Mouse (Mus musculus) lung, postnatal 0 days (tissue): Measurements from ENCODE around the gene Pparg. TPM values are rescaled to one million over a fixed set of nuclear protein-coding genes. Genes with fewer than 3 reads are reported as not detected.
A peak's percentile ranks its signal among the peaks of the same experiment; 100 is the strongest.

Experiments used
- ATAC-seq: fragments of 200-750 bp; cut with Nextera tagmentation; 2 replicates; pipeline ENCODE4 v1.8.0; 2017; ENCODE audit warnings: moderate library complexity
- DNase-seq: peaks from one replicate; pipeline ENCODE4 v3.0.0-alpha.2; 2016; ENCODE audit warnings: low spot score
- H3K27ac ChIP-seq: fragments of 300-500 bp; sonication (generic); 2 replicates; pipeline ENCODE4 v1.5.1; 2014; ENCODE audit warnings: antibody characterized with exemption, mild to moderate bottlenecking, low read length, mixed read lengths
- H3K27me3 ChIP-seq: fragments of 300-500 bp; sonication (generic); replicated peaks from 2 replicates; pipeline ENCODE4 v1.6.1; 2014; ENCODE audit warnings: low read length, mixed read lengths; ENCODE audit not compliant: insufficient read depth
- H3K36me3 ChIP-seq: fragments of 300-500 bp; sonication (generic); 2 replicates; pipeline ENCODE4 v1.6.1; 2014; ENCODE audit warnings: low read length, mixed read lengths; ENCODE audit not compliant: insufficient read depth
- H3K4me1 ChIP-seq: fragments of 300-500 bp; sonication (generic); 2 replicates; pipeline ENCODE4 v1.6.1; 2014; ENCODE audit warnings: antibody characterized with exemption, low read depth, low read length, mixed read lengths; ENCODE audit not compliant: insufficient read depth
- H3K4me2 ChIP-seq: fragments of 300-500 bp; sonication (generic); replicated peaks from 2 replicates; pipeline ENCODE4 v1.6.1; 2014; ENCODE audit warnings: low read depth, mild to moderate bottlenecking, low read length, moderate library complexity, mixed read lengths
- H3K4me3 ChIP-seq: fragments of 300-500 bp; sonication (generic); 2 replicates; pipeline ENCODE4 v1.5.1; 2014; ENCODE audit warnings: low read depth, low read length
- H3K9ac ChIP-seq: fragments of 300-500 bp; sonication (generic); replicated peaks from 2 replicates; pipeline ENCODE4 v1.6.1; 2014; ENCODE audit warnings: low read depth, mild to moderate bottlenecking
- H3K9me3 ChIP-seq: fragments of 300-500 bp; sonication (generic); 2 replicates; pipeline ENCODE4 v1.6.1; 2016; ENCODE audit warnings: low read length, mixed read lengths
- CTCF ChIP-seq: IDR thresholded peaks from 2 replicates; pipeline ENCODE4 v1.5.1; 2016; ENCODE audit warnings: antibody characterized with exemption, mild to moderate bottlenecking
- EP300 ChIP-seq: IDR thresholded peaks from 2 replicates; pipeline ENCODE4 v1.6.1; 2016; ENCODE audit warnings: antibody characterized with exemption, mild to moderate bottlenecking, control low read depth
- WGBS: fragments of 180-500 bp; shearing (Covaris S2); extraction: QIAGEN DNeasy Blood & Tissue Kit; methylation state at CpG from one replicate; pipeline ENCODE4 v1.1.7; 2014; 5-methylcytosine and 5-hydroxymethylcytosine counted together
- polyA plus RNA-seq: library from polyadenylated mRNA; unstranded; fragments of >200 nt; fragmentation: Nextera tagmentation; extraction: Ambion mirVana; gene quantifications from 2 replicates; pipeline ENCODE4 v1.2.1, GENCODE M21; 2015

The Pparg gene
- polyA plus RNA-seq, 1 experiment from 2014 or later = 7.7 TPM

DNA sequence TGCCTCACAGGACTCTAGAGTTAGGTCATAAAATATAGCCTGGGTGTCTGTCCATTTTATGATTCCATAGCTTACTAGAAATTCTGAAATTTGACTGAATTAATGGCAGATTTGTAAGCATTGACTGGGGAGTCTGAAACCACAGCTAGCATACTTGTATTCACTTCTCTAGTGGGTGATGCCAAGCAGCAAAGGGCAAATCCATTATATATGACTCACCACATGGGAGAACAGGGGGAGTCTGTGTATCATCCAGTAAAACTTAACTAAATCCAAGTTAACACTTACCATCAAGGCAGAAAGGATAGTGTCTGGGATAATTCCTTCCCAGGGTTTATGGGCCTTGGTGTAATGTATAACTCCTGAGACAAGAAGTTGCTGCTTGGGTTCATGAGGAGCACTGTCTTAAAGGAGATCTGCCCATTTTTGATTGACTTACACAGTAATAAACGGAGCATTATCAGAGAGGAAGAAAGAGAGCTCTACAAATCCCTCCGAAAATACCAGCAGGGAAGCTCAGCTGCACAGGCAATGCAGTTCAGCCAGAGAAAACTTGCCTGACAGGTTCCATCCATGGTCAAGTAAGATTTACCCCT, 27.6 kb upstream of the Pparg start:
- Histone ChIP-seq H3K9ac (no peak overlapping the region), H3K27me3 (no peaks in the 10 kb centered on the region), H3K4me2 (no peak overlapping the region), H3K4me1 (no peaks in the 10 kb centered on the region), H3K36me3 (no peaks in the 10 kb centered on the region), H3K9me3 (no peaks in the 10 kb centered on the region), H3K4me3 (no peak overlapping the region), H3K27ac (no peak overlapping the region)
- no peak for TF ChIP-seq EP300
- no peak for TF ChIP-seq CTCF
- no peak for ATAC-seq
- 38% methylated on average over 2 of the region's 2 CpGs for WGBS
- DNase-seq = no peak

DNA sequence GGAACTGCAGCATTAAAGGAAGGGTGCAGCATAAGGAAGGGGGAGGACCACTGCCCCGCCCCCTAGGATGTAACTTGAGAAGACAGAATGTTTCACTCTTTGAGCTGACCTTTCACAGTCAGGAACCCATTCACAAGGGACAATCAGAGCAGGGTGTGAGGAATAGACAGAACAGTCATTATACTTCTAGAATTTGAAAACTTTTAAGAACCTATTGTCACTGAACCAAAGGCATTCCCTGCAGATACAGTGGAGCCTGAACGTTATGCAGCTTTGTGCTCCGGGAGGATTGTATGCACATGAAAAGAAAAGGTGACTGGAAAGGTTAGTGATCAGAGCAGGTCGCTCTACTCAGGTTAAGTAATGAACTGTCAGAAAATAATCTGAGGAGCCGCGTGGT, 25.2 kb upstream of the Pparg start:
- no peaks in the 10 kb centered on the region for H3K4me1 ChIP-seq
- no peaks in the 10 kb centered on the region for H3K9me3 ChIP-seq
- WGBS = 33% methylated on average over 6 of the region's 6 CpGs
- ATAC-seq (no peak), DNase-seq (no peak)
- no peak overlapping the region for H3K27ac ChIP-seq
- H3K4me2 ChIP-seq = no peak overlapping the region
- H3K27me3 ChIP-seq = no peaks in the 10 kb centered on the region
- H3K4me3 ChIP-seq = no peak overlapping the region
- no peaks in the 10 kb centered on the region for H3K36me3 ChIP-seq
- TF ChIP-seq CTCF (no peak), EP300 (no peak)
- no peak overlapping the region for H3K9ac ChIP-seq

DNA sequence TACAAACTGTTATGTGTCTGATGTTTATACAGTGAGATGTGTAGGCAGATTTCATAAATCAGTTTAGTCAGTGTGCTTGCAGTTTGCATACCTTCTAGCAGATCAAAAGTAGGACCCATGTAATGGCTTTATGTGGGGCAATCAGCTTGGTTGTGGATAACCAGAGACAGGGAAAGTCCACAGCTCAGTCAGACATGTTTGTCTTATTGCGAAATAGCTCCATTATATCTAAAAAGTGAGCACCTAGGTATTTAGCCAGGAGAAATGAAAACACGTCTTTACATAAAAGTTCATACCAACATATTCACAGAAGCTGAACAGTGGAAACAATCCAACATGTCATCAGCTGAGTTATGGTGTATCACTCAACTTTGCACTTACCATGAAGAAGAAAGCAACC, 20.7 kb upstream of the Pparg start:
- no peak for DNase-seq
- Histone ChIP-seq H3K27me3 (no peaks in the 10 kb centered on the region), H3K4me2 (no peak overlapping the region), H3K9ac (no peak overlapping the region), H3K9me3 (no peaks in the 10 kb centered on the region), H3K4me3 (no peak overlapping the region), H3K36me3 (no peaks in the 10 kb centered on the region), H3K27ac (no peak overlapping the region), H3K4me1 (no peaks in the 10 kb centered on the region; the same call in 1 of the 2 replicates)
- 76% methylated on average over 2 of the region's 2 CpGs for WGBS
- TF ChIP-seq EP300 = no peak
- TF ChIP-seq CTCF = no peak
- ATAC-seq = no peak

DNA sequence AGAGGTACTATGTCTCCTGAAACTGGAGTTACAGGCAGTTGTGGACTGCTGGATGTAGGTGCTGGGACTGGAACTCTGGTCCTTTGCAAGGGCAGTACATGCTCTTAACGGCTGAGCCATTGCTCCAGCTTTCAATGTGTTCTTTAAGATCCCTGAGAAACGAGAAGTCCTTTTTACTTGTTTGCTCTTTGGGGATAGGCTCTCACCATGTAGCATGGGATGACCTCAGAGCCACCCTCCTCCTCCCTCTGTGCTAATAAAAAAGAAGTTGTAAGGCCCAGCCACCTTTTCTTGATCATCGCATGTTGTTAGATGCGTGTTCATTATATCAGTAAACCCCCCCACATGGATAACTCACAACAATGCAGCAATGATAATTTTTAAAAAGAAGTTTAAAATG, 17.7 kb upstream of the Pparg start:
- Histone ChIP-seq H3K4me1 (no peaks in the 10 kb centered on the region; the same call in 1 of the 2 replicates), H3K9ac (no peak overlapping the region), H3K27ac (no peak overlapping the region), H3K36me3 (no peaks in the 10 kb centered on the region), H3K9me3 (no peaks in the 10 kb centered on the region), H3K27me3 (no peaks in the 10 kb centered on the region), H3K4me2 (no peak overlapping the region), H3K4me3 (no peak overlapping the region)
- TF ChIP-seq EP300 (no peak), CTCF (no peak)
- no peak for DNase-seq
- ATAC-seq = no peak
- 66% methylated on average over 4 of the region's 4 CpGs for WGBS

DNA sequence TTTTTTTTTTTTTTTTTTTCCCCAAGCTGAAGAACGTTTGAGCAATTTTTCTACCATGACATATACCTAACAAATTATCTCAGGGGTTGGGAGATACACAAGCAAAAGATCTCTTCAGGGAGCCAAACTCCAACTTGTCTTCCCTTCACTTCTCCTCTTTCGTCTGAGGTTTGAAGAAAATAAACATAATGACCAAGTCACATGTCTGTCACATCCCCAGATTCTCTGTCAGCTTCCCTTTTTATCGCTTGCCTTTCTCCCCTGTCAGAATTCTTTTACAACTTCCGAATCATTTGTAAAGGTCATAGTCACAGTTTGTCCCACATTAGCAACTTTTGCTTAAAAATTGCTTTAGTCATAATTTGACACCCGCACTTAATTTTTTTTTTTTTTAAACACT, 17.2 kb upstream of the Pparg start:
- H3K4me1 ChIP-seq = no peaks in the 10 kb centered on the region; the same call in 1 of the 2 replicates
- no peak overlapping the region for H3K9ac ChIP-seq
- TF ChIP-seq EP300 (no peak), CTCF (no peak)
- no peaks in the 10 kb centered on the region for H3K9me3 ChIP-seq
- no peak overlapping the region for H3K27ac ChIP-seq
- H3K4me2 ChIP-seq = peak overlapping the region; percentile 3; the same call in 1 of the 2 replicates
- 27% methylated on average over 5 of the region's 5 CpGs for WGBS
- H3K36me3 ChIP-seq = no peaks in the 10 kb centered on the region
- ATAC-seq (no peak), DNase-seq (no peak)
- H3K4me3 ChIP-seq = no peak overlapping the region
- no peaks in the 10 kb centered on the region for H3K27me3 ChIP-seq

DNA sequence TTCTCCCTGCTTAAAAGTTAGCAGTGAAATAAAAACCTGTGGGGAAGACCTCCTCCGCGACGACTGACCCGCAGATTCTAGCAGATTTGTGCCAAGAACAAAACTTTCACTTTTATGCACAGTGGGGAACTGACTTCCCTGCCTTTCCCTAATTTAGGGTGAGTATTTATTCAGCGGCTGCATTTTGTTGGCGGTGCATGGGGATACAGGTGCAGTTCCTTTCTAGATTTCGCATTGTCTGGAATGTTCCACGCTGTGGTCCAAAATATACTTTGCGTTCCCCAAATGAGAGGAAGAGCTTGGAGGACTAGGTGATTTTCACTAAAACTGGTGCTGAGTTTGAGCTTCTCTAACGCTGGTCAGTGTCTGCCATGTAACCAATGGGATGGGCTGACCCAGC, 16.6 kb upstream of the Pparg start:
- Histone ChIP-seq H3K4me1 (no peaks in the 10 kb centered on the region; the same call in 1 of the 2 replicates), H3K9me3 (no peaks in the 10 kb centered on the region), H3K36me3 (no peaks in the 10 kb centered on the region), H3K9ac (no peak overlapping the region), H3K4me2 (peak overlapping the region; percentile 3; the same call in 1 of the 2 replicates), H3K4me3 (no peak overlapping the region), H3K27ac (no peak overlapping the region), H3K27me3 (no peaks in the 10 kb centered on the region)
- TF ChIP-seq EP300 (no peak), CTCF (no peak)
- DNase-seq (no peak), ATAC-seq (no peak)
- WGBS = 32% methylated on average over 10 of the region's 10 CpGs
